Mouse (Mus musculus): ENCODE results near the gene Cntrl.

DNA sequence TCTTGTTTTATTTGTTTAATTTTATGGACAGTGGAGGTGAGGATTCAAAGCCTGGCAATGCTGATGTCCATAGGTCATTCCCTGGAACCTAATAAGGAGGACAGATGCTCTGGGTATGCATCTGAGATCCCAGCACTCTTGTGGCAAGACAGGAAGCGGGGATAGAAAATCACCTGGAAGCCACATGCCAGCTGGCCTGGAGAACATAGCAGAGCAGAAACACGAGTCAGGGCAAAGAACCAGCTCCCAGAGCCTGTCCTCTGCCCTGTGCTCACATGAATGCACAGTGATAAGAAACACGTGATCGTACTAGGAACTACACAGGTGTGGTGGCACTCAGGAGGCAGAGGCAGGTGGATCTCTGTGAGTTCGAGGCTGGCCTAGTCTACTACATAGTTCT lies 57.5 kb downstream of the Cntrl start:
- no peak for TF ChIP-seq POLR2A (IDR thresholded peaks at IDR 0.05; ENCODE audit: control insufficient read depth, low read depth, low read length)
- no peak for TF ChIP-seq CTCF (IDR thresholded peaks at IDR 0.05; ENCODE audit: control insufficient read depth, insufficient read depth, insufficient replicate concordance, low read depth, low read length)

Measured in testis, adult 2 months (tissue).